Mouse (Mus musculus) cerebellum, adult (tissue): ENCODE results near the gene Slc25a21.
"Not testable (repeated sequence)": the region's sequence is repeated elsewhere in the genome, so short reads cannot be mapped to it uniquely, and the experiment has no call there.

Experiments
- ATAC-seq: cut with Nextera tagmentation; 2 replicates; pipeline ENCODE4 v1.9.2; 2017; ENCODE audit warnings: mild to moderate bottlenecking, moderate library complexity, mixed read lengths; ENCODE audit not compliant: insufficient number of reproducible peaks, low FRiP score, low TSS enrichment

Slc25a21 gene

GRCm38 (mm10) chr12:57197363-57198026, at the start of gene Slc25a21:
Slc25a21 (minus strand) TSS chr12:57197472.
- ATAC-seq = no peak

- no peak for ATAC-seq
These were observed 46.6 kb upstream of the Slc25a21 start for GRCm38 (mm10) chr12:57243671-57244495.

- no peak for ATAC-seq
These were observed 36.1 kb upstream of the Slc25a21 start for GRCm38 (mm10) chr12:57233386-57233785.

GRCm38 (mm10) chr12:57231085-57231875, 34.0 kb upstream of the Slc25a21 start:
- no peak for ATAC-seq

- peak; percentile 95 for ATAC-seq
These were observed 33.0 kb upstream of the Slc25a21 start, which contains the start of the genes Prps1l3 and Mipol1 for GRCm38 (mm10) chr12:57230192-57230706. Prps1l3 (plus strand) TSS chr12:57230412. Mipol1 (plus strand) TSS chr12:57230427.

- ATAC-seq = no peak
These were observed 32.4 kb upstream of the Slc25a21 start for GRCm38 (mm10) chr12:57229703-57230102.

- no peak for ATAC-seq
These were observed 30.5 kb upstream of the Slc25a21 start for GRCm38 (mm10) chr12:57227776-57228175.

GRCm38 (mm10) chr12:57226411-57226810, 29.1 kb upstream of the Slc25a21 start:
- no peak for ATAC-seq

GRCm38 (mm10) chr12:57212463-57212862, 15.2 kb upstream of the Slc25a21 start:
- ATAC-seq = not testable (repeated sequence)

GRCm38 (mm10) chr12:57211353-57212311, 14.4 kb upstream of the Slc25a21 start:
- peak; percentile 65 for ATAC-seq

GRCm38 (mm10) chr12:57204276-57204851, 7.1 kb upstream of the Slc25a21 start:
- ATAC-seq = no peak

- no peak for ATAC-seq
These were observed 4.6 kb upstream of the Slc25a21 start for GRCm38 (mm10) chr12:57201901-57202300.

- no peak for ATAC-seq
These were observed 2.2 kb upstream of the Slc25a21 start for GRCm38 (mm10) chr12:57199427-57199826.

- no peak for ATAC-seq
These were observed 997 bp upstream of the Slc25a21 start for GRCm38 (mm10) chr12:57198269-57198668.

GRCm38 (mm10) chr12:57196608-57197362, 487 bp downstream of the Slc25a21 start:
- ATAC-seq = 0 out of 2 replicates have a peak, but pooled peaks have one; percentile 49

GRCm38 (mm10) chr12:57196286-57196607, 1.0 kb downstream of the Slc25a21 start:
- no peak for ATAC-seq

- ATAC-seq = no peak
These were observed 2.7 kb downstream of the Slc25a21 start for GRCm38 (mm10) chr12:57194609-57195008.

GRCm38 (mm10) chr12:57187032-57187431, 10.2 kb downstream of the Slc25a21 start:
- ATAC-seq = no peak
